Mouse (Mus musculus): Measurements from ENCODE around the gene Cxcr2.

GRCm38 (mm10) chr1:74123215-74123614 lies 30.6 kb upstream of the Cxcr2 start:
- TF ChIP-seq CTCF (IDR thresholded peaks at IDR 0.05; ENCODE audit: low read depth) (peak; percentile 34), EP300 (optimal IDR thresholded peaks at IDR 0.05) (no peak)
